Mouse (Mus musculus) stomach, embryonic 14.5 days (tissue): ENCODE measurements around the gene Camk1d. TPM values are rescaled to one million over a fixed set of nuclear protein-coding genes. Genes with fewer than 3 reads are reported as not detected.

Experiments
- ATAC-seq: fragments of 200-750 bp; cut with Nextera tagmentation; 2 replicates; pipeline ENCODE4 v1.8.0; 2017; ENCODE audit warnings: low read depth, moderate TSS enrichment; ENCODE audit not compliant: insufficient number of reproducible peaks, insufficient read depth, low FRiP score
- H3K27ac ChIP-seq: fragments of 300-500 bp; sonication (generic); 2 replicates; pipeline ENCODE4 v1.5.1; 2014; ENCODE audit warnings: mild to moderate bottlenecking, low read length, moderate library complexity, mixed read lengths
- H3K27me3 ChIP-seq: fragments of 300-500 bp; sonication (generic); 2 replicates; pipeline ENCODE4 v1.6.1; 2014; ENCODE audit warnings: low read length, control low read depth, mixed read lengths; ENCODE audit not compliant: control insufficient read depth, insufficient read depth
- H3K36me3 ChIP-seq: fragments of 300-500 bp; sonication (generic); 2 replicates; pipeline ENCODE4 v1.6.1; 2014; ENCODE audit warnings: mild to moderate bottlenecking, control low read depth, low read length, moderate library complexity, mixed read lengths; ENCODE audit not compliant: control insufficient read depth, insufficient read depth
- H3K4me1 ChIP-seq: fragments of 300-500 bp; sonication (generic); 2 replicates; pipeline ENCODE4 v1.6.1; 2014; ENCODE audit warnings: low read length, control low read depth, mixed read lengths; ENCODE audit not compliant: control insufficient read depth, insufficient read depth
- H3K4me2 ChIP-seq: fragments of 300-500 bp; sonication (generic); replicated peaks from 2 replicates; pipeline ENCODE4 v1.6.1; 2014; ENCODE audit warnings: low read depth, low read length, control low read depth
- H3K4me3 ChIP-seq: fragments of 300-500 bp; sonication (generic); 2 replicates; pipeline ENCODE4 v1.5.1; 2014; ENCODE audit warnings: low read depth, low read length, control low read depth
- H3K9ac ChIP-seq: fragments of 300-500 bp; sonication (generic); replicated peaks from 2 replicates; pipeline ENCODE4 v1.6.1; 2014; ENCODE audit warnings: low read depth, mild to moderate bottlenecking, control low read depth, low read length, moderate library complexity, mixed read lengths
- H3K9me3 ChIP-seq: fragments of 300-500 bp; sonication (generic); 2 replicates; pipeline ENCODE4 v1.6.1; 2016; ENCODE audit warnings: low read depth, low read length, control low read depth; ENCODE audit not compliant: control insufficient read depth
- WGBS: fragments of 180-500 bp; shearing (Covaris S2); extraction: QIAGEN DNeasy Blood & Tissue Kit; methylation state at CpG from one replicate; pipeline ENCODE4 v1.1.7; 2014; 5-methylcytosine and 5-hydroxymethylcytosine counted together
- polyA plus RNA-seq: library from polyadenylated mRNA; unstranded; fragments of >200 nt; fragmentation: Nextera tagmentation; extraction: Ambion mirVana; gene quantifications from 2 replicates; pipeline ENCODE4 v1.2.1, GENCODE M21; 2014

The Camk1d gene
- polyA plus RNA-seq, 1 experiment from 2014 or later, result 20.5 TPM

GRCm38 (mm10) chr2:5327533-5328250 lies 386.6 kb downstream of the Camk1d start:
- no peak overlapping the region for H3K4me2 ChIP-seq
- H3K27me3 ChIP-seq, result no peaks in the 10 kb centered on the region
- H3K4me3 ChIP-seq, result no peak overlapping the region
- 70% methylated on average over 12 of the region's 12 CpGs for WGBS
- no peak for ATAC-seq
- H3K4me1 ChIP-seq, result no peaks in the 10 kb centered on the region
- H3K27ac ChIP-seq, result no peak overlapping the region
- H3K36me3 ChIP-seq, result no peaks in the 10 kb centered on the region
- no peak overlapping the region for H3K9ac ChIP-seq
- H3K9me3 ChIP-seq, result no peaks in the 10 kb centered on the region

GRCm38 (mm10) chr2:5324806-5325205 lies 389.5 kb downstream of the Camk1d start:
- Histone ChIP-seq H3K27me3 (no peaks in the 10 kb centered on the region), H3K36me3 (no peaks in the 10 kb centered on the region), H3K4me1 (no peaks in the 10 kb centered on the region), H3K4me3 (no peak overlapping the region), H3K9ac (no peak overlapping the region), H3K9me3 (no peaks in the 10 kb centered on the region), H3K27ac (no peak overlapping the region), H3K4me2 (no peak overlapping the region)
- no peak for ATAC-seq
- 61% methylated on average over 3 of the region's 3 CpGs for WGBS

- Histone ChIP-seq H3K9me3 (no peaks in the 10 kb centered on the region), H3K27me3 (no peaks in the 10 kb centered on the region), H3K4me3 (no peak overlapping the region), H3K27ac (no peak overlapping the region), H3K4me2 (no peak overlapping the region), H3K4me1 (peaks cover 5% of the 10 kb centered on the region; the same call in 1 of the 2 replicates), H3K36me3 (no peaks in the 10 kb centered on the region), H3K9ac (no peak overlapping the region)
- WGBS, result 64% methylated on average over 8 of the region's 8 CpGs
- ATAC-seq, result no peak
Observed at GRCm38 (mm10) chr2:5321660-5322295, 392.5 kb downstream of the Camk1d start.

GRCm38 (mm10) chr2:5319138-5319537 lies 395.2 kb downstream of the Camk1d start:
- Histone ChIP-seq H3K4me1 (peaks cover 29% of the 10 kb centered on the region), H3K4me2 (no peak overlapping the region), H3K27ac (no peak overlapping the region), H3K9ac (no peak overlapping the region), H3K36me3 (no peaks in the 10 kb centered on the region), H3K4me3 (no peak overlapping the region), H3K27me3 (no peaks in the 10 kb centered on the region), H3K9me3 (no peaks in the 10 kb centered on the region)
- WGBS, result 76% methylated on average over 3 of the region's 3 CpGs
- ATAC-seq, result no peak

GRCm38 (mm10) chr2:5316763-5317162 lies 397.6 kb downstream of the Camk1d start:
- WGBS, result 43% methylated on average over 5 of the region's 5 CpGs
- Histone ChIP-seq H3K4me2 (no peak overlapping the region), H3K9me3 (no peaks in the 10 kb centered on the region), H3K9ac (no peak overlapping the region), H3K4me1 (peaks cover 33% of the 10 kb centered on the region), H3K27ac (peak overlapping the region; percentile 82), H3K36me3 (no peaks in the 10 kb centered on the region), H3K27me3 (no peaks in the 10 kb centered on the region), H3K4me3 (no peak overlapping the region)
- ATAC-seq, result no peak

GRCm38 (mm10) chr2:5316217-5316616 lies 398.1 kb downstream of the Camk1d start:
- no peak for ATAC-seq
- Histone ChIP-seq H3K27me3 (no peaks in the 10 kb centered on the region), H3K27ac (peak overlapping the region; percentile 82; the same call in 1 of the 2 replicates), H3K36me3 (no peaks in the 10 kb centered on the region), H3K4me1 (peaks cover 33% of the 10 kb centered on the region), H3K9me3 (no peaks in the 10 kb centered on the region), H3K4me3 (no peak overlapping the region), H3K4me2 (no peak overlapping the region), H3K9ac (no peak overlapping the region)
- WGBS, result 78% methylated on average over 4 of the region's 4 CpGs

GRCm38 (mm10) chr2:5315291-5315828 lies 399.0 kb downstream of the Camk1d start:
- no peak for ATAC-seq
- H3K27ac ChIP-seq, result peak overlapping the region; percentile 59
- no peaks in the 10 kb centered on the region for H3K36me3 ChIP-seq
- H3K27me3 ChIP-seq, result no peaks in the 10 kb centered on the region
- peaks cover 33% of the 10 kb centered on the region for H3K4me1 ChIP-seq
- no peak overlapping the region for H3K4me3 ChIP-seq
- no peaks in the 10 kb centered on the region for H3K9me3 ChIP-seq
- WGBS, result 55% methylated on average over 8 of the region's 8 CpGs
- no peak overlapping the region for H3K9ac ChIP-seq
- no peak overlapping the region for H3K4me2 ChIP-seq

DNA sequence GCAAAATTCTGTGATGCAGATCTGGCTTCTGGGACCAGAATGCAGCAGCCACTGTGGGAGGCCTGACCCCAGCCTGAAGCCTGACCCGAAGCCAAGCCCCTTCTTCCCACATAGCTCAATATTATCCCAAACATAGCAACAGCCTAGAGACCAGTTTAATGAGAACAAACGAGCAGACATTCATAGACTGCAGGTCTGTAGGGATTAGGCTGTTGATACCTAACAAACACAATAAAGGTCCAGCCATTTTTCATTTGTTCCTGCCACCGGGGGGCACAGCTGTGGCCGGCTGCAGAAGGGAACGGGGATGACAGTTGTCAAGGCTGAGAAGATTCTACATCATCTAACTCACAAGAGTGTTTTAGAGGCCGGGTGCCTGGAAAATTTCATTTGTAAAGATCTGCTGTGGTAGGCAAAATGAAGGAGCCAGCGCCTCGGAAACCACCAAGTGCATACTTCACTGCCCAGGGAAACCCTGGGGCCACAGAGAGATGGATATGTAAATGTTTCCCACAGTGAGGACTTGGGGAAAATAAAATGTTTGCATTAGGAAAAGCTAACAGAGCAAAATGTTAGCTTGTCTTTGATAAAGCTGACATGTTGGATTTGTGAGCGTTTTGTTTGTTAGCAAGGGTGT lies 399.7 kb downstream of the Camk1d start:
- 19% methylated on average over 9 of the region's 9 CpGs for WGBS
- no peak overlapping the region for H3K4me2 ChIP-seq
- ATAC-seq, result peak; percentile 56; the same call in 1 of the 2 replicates
- H3K27me3 ChIP-seq, result no peaks in the 10 kb centered on the region
- no peaks in the 10 kb centered on the region for H3K36me3 ChIP-seq
- H3K9ac ChIP-seq, result no peak overlapping the region
- peak overlapping the region; percentile 59 for H3K27ac ChIP-seq
- H3K9me3 ChIP-seq, result no peaks in the 10 kb centered on the region
- peaks cover 33% of the 10 kb centered on the region for H3K4me1 ChIP-seq
- no peak overlapping the region for H3K4me3 ChIP-seq
